In genomic region chr8:57651689-57652455, GRCm38 (mm10) we compare ENCODE assay signal across 8 mouse cellular contexts. TPM values are rescaled to one million over a fixed set of nuclear protein-coding genes. Genes with fewer than 3 reads are reported as not detected.
DNase-seq lines count a peak whose midpoint lies in the region; ATAC-seq and TF ChIP-seq lines count a peak whose summit lies in the region.

No protein-coding gene starts in this region.

- DNase-seq in CD4-positive, CD25-positive, alpha-beta regulatory T cell, adult 2 months (ENCODE audit: low read depth, low spot score) = peak; percentile 65
- peak; percentile 77 for DNase-seq in kidney, postnatal 0 days (ENCODE audit: low spot score)

- ATAC-seq in erythroid progenitor cell, adult 5-6 weeks (replicated peaks; ENCODE audit: low FRiP score, poor library complexity, severe bottlenecking) = peak; percentile 57; the same call in 1 of the 2 replicates
- peak; percentile 74 for ATAC-seq in heart, embryonic 13.5 days (ENCODE audit: extremely low read depth, insufficient number of reproducible peaks, low FRiP score, low TSS enrichment)
- ATAC-seq in kidney, postnatal 0 days (replicated peaks; ENCODE audit: low FRiP score, low read depth) = peak; percentile 87
- ATAC-seq in liver, embryonic 16.5 days (ENCODE audit: low read depth) = peak; percentile 82
- ATAC-seq in neural tube, embryonic 13.5 days (ENCODE audit: low read depth) = peak; percentile 87

- H3K4me3 ChIP-seq in bone marrow macrophage, adult 2 months (ENCODE audit: insufficient read depth, low read length) = peak overlapping the region; percentile 99
- H3K4me3 ChIP-seq in heart, embryonic 13.5 days = peak overlapping the region; percentile 92
- peak overlapping the region; percentile 92 for H3K4me3 ChIP-seq in kidney, postnatal 0 days (replicated peaks; ENCODE audit: low read depth, low read length)
- peak overlapping the region; percentile 80 for H3K4me3 ChIP-seq in liver, embryonic 16.5 days (ENCODE audit: low read depth, low read length)
- H3K4me3 ChIP-seq in neural tube, embryonic 13.5 days = peak overlapping the region; percentile 88
- peak overlapping the region; percentile 95 for H3K4me3 ChIP-seq in testis, adult 2 months (ENCODE audit: control insufficient read depth, low read depth, low read length)

- H3K9ac ChIP-seq in heart, embryonic 13.5 days = peak overlapping the region; percentile 93
- H3K9ac ChIP-seq in kidney, postnatal 0 days (ENCODE audit: low read depth, low read length) = peak overlapping the region; percentile 97
- peak overlapping the region; percentile 78 for H3K9ac ChIP-seq in liver, embryonic 16.5 days (ENCODE audit: low read depth, low read length)
- H3K9ac ChIP-seq in neural tube, embryonic 13.5 days = peak overlapping the region; percentile 94

- H3K27ac ChIP-seq in bone marrow macrophage, adult 2 months (ENCODE audit: insufficient read depth, low read depth, low read length) = peak overlapping the region; percentile 85
- H3K27ac ChIP-seq in heart, embryonic 13.5 days (replicated peaks) = peak overlapping the region; percentile 94
- peak overlapping the region; percentile 99 for H3K27ac ChIP-seq in kidney, postnatal 0 days
- peak overlapping the region; percentile 83 for H3K27ac ChIP-seq in liver, embryonic 16.5 days (ENCODE audit: low read length)
- H3K27ac ChIP-seq in neural tube, embryonic 13.5 days (replicated peaks) = peak overlapping the region; percentile 92
- H3K27ac ChIP-seq in testis, adult 2 months (ENCODE audit: control insufficient read depth, insufficient read depth, low read depth, low read length) = peak overlapping the region; percentile 94

- peak overlapping the region; percentile 94 for H3K4me2 ChIP-seq in heart, embryonic 13.5 days
- peak overlapping the region; percentile 94 for H3K4me2 ChIP-seq in kidney, postnatal 0 days (ENCODE audit: low read length)
- H3K4me2 ChIP-seq in liver, embryonic 16.5 days (ENCODE audit: low read depth, low read length) = peak overlapping the region; percentile 90
- peak overlapping the region; percentile 96 for H3K4me2 ChIP-seq in neural tube, embryonic 13.5 days

- TF ChIP-seq POLR2A in bone marrow macrophage, adult 2 months (IDR thresholded peaks at IDR 0.05; ENCODE audit: borderline replicate concordance, low read depth, low read length) = no peak
- TF ChIP-seq POLR2A in testis, adult 2 months (IDR thresholded peaks at IDR 0.05; ENCODE audit: control insufficient read depth, low read depth, low read length) = peak; percentile 64

- H3K36me3 ChIP-seq in heart, embryonic 13.5 days = no peaks in the 10 kb centered on the region
- H3K36me3 ChIP-seq in kidney, postnatal 0 days (ENCODE audit: insufficient read depth, low read length) = no peaks in the 10 kb centered on the region
- no peaks in the 10 kb centered on the region for H3K36me3 ChIP-seq in liver, embryonic 16.5 days (ENCODE audit: control insufficient read depth, insufficient read depth)
- H3K36me3 ChIP-seq in neural tube, embryonic 13.5 days = no peaks in the 10 kb centered on the region
- no peaks in the 10 kb centered on the region; the same call in 1 of the 2 replicates for H3K36me3 ChIP-seq in testis, adult 2 months (ENCODE audit: control insufficient read depth, insufficient read depth, low read length)

- WGBS in heart, embryonic 13.5 days = under 1% methylated on average over 85 of the region's 91 CpGs
- under 1% methylated on average over 79 of the region's 91 CpGs for WGBS in kidney, postnatal 0 days
- under 1% methylated on average over 71 of the region's 91 CpGs for WGBS in liver, embryonic 16.5 days (ENCODE audit: insufficient replicate concordance)
- under 1% methylated on average over 89 of the region's 91 CpGs for WGBS in neural tube, embryonic 13.5 days

- H3K9me3 ChIP-seq in heart, embryonic 13.5 days = no peaks in the 10 kb centered on the region
- H3K9me3 ChIP-seq in kidney, postnatal 0 days (replicated peaks; ENCODE audit: low read length) = no peaks in the 10 kb centered on the region
- H3K9me3 ChIP-seq in liver, embryonic 16.5 days (replicated peaks; ENCODE audit: control insufficient read depth, low read length) = no peaks in the 10 kb centered on the region
- no peaks in the 10 kb centered on the region for H3K9me3 ChIP-seq in neural tube, embryonic 13.5 days

- peaks cover 30% of the 10 kb centered on the region for H3K4me1 ChIP-seq in bone marrow macrophage, adult 2 months (ENCODE audit: control insufficient read depth, insufficient read depth, low read length)
- H3K4me1 ChIP-seq in heart, embryonic 13.5 days = peaks cover 19% of the 10 kb centered on the region
- peaks cover 12% of the 10 kb centered on the region; the same call in 1 of the 2 replicates for H3K4me1 ChIP-seq in kidney, postnatal 0 days (replicated peaks; ENCODE audit: insufficient read depth, low read length)
- H3K4me1 ChIP-seq in liver, embryonic 16.5 days (ENCODE audit: control insufficient read depth, low read depth, low read length) = peaks cover 11% of the 10 kb centered on the region
- peaks cover 21% of the 10 kb centered on the region for H3K4me1 ChIP-seq in neural tube, embryonic 13.5 days (replicated peaks)
- H3K4me1 ChIP-seq in testis, adult 2 months (ENCODE audit: control insufficient read depth, insufficient read depth, low read length) = peaks cover 4% of the 10 kb centered on the region

- TF ChIP-seq CTCF in bone marrow macrophage, adult 2 months (IDR thresholded peaks at IDR 0.05; ENCODE audit: low read depth, low read length) = no peak
- peak; percentile 11; the same call in 1 of the 2 replicates for TF ChIP-seq CTCF in kidney, postnatal 0 days (IDR thresholded peaks at IDR 0.05; ENCODE audit: low read depth)
- no peak for TF ChIP-seq CTCF in testis, adult 2 months (IDR thresholded peaks at IDR 0.05; ENCODE audit: control insufficient read depth, insufficient read depth, insufficient replicate concordance, low read depth, low read length)

- peaks cover 9% of the 10 kb centered on the region; the same call in 1 of the 2 replicates for H3K27me3 ChIP-seq in heart, embryonic 13.5 days (replicated peaks)
- no peaks in the 10 kb centered on the region for H3K27me3 ChIP-seq in kidney, postnatal 0 days (ENCODE audit: insufficient read depth, low read length)
- H3K27me3 ChIP-seq in liver, embryonic 16.5 days (ENCODE audit: control insufficient read depth, insufficient read depth, low read depth, low read length) = no peaks in the 10 kb centered on the region
- no peaks in the 10 kb centered on the region for H3K27me3 ChIP-seq in neural tube, embryonic 13.5 days
- H3K27me3 ChIP-seq in testis, adult 2 months (ENCODE audit: control insufficient read depth, insufficient read depth, low read length) = no peaks in the 10 kb centered on the region

RNA-seq across cellular contexts. Expression of gene Galnt7, which starts 1.0 kb away (rescaled TPM):
- 24.7 and 25.3 TPM in 2 replicates for polyA plus RNA-seq in bone marrow macrophage, adult 2 months (2012; ENCODE audit: insufficient read depth, insufficient read length, missing spikeins)
- total RNA-seq in erythroid progenitor cell, adult 5-6 weeks (2015; ENCODE audit: low replicate concordance) = 1.3 and 2.5 TPM in 2 replicates
- 1.6 and 2.6 TPM in 2 replicates for total RNA-seq in erythroid progenitor cell, adult 5-6 weeks (2017; ENCODE audit: low replicate concordance)
- 5.7 and 5.9 TPM in 2 replicates for polyA plus RNA-seq in heart, embryonic 13.5 days (2015; fragmentation: Nextera tagmentation; extraction: Ambion mirVana)
- 14.9 and 16.9 TPM in 2 replicates for polyA plus RNA-seq in kidney, postnatal 0 days (2015; fragmentation: Nextera tagmentation; extraction: Ambion mirVana)
- polyA plus RNA-seq in liver, embryonic 16.5 days (2015; fragmentation: Nextera tagmentation; extraction: Ambion mirVana) = 3.5 and 3.7 TPM in 2 replicates
- polyA plus RNA-seq in neural tube, embryonic 13.5 days (2015; fragmentation: Nextera tagmentation; extraction: Ambion mirVana) = 11.7 and 14.7 TPM in 2 replicates
- 3.6 and 4.9 TPM in 2 replicates for polyA plus RNA-seq in testis, adult 2 months (2012; rRNA removed)

Comparison
In these comparisons a context has a peak if more than half of its experiments do, and no peak if none do; other contexts are left out.
1. Peak in every context shown above with its lines: DNase-seq, ATAC-seq, H3K4me3 ChIP-seq and H3K27ac ChIP-seq.